Mouse (Mus musculus) gastrocnemius, postnatal 10 days (tissue): ENCODE results near the gene Ccnt2. TPM values are rescaled to one million over a fixed set of nuclear protein-coding genes. Genes with fewer than 3 reads are reported as not detected.

Experiments
- DNase-seq: peaks from one replicate; pipeline ENCODE4 v3.0.0; 2021; ENCODE audit warnings: mixed read lengths
- total RNA-seq, 2 experiments: library from RNA; stranded (reverse); gene quantifications; 2 replicates each; pipeline ENCODE4 v1.2.3; 2021

The Ccnt2 gene
- total RNA-seq, 2 experiments from 2014 or later, result 19.9 to 34.7 TPM

GRCm38 (mm10) chr1:127793459-127793858 is 19.5 kb downstream of the Ccnt2 start:
- no peak for DNase-seq

DNA sequence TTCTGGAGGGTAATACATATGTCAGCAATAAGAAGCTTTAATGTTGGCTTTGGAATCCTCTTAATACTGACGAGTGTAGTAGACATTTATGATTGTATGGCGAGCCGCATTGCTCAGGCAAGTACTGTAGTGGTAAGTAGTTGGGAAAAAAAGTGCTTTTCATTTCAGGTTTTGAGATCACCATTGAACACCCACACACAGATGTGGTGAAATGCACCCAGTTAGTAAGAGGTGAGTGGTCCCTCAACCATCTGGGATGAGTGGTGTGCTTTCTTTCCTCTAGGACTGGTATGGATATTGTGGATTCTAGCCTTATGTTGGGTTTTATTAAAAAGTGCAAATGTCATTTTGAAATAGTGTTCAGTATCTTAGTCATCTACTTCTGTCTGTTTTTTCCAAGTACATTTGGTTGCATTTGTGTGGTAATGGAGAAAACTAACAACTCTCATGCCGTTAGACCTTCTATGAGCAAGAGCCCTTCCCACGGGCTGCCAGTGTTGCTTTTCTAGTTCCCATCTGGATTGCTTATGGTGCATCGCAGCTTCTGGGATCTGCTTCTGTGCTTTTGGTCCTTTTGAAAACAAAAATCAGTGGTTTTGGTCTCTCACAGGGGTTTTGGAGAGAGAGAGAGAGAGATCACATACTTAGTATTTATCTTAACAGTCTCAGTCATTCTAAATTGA is 21.3 kb downstream of the Ccnt2 start:
- DNase-seq, result no peak

- no peak for DNase-seq
These were observed 22.4 kb downstream of the Ccnt2 start for GRCm38 (mm10) chr1:127796341-127796740.

DNA sequence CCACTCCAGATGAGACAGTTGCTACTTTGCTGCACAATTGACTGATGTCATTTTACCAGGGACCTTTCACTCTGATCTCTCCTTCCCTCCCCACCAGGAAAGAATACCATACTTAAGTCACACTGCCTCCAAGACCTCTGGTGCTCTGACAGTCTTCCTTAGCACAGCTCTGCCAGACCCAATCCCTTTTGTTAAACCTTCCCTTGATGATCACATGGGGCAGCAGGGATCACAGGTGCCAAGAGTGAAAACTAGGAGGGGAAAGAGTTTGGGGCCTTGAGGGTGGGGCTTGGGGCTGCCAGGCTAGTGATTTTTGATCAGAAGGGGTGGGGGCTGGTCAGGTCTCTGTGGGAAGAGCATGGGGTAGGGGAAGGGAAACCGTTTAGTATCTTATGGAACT is 22.8 kb downstream of the Ccnt2 start:
- no peak for DNase-seq

- no peak for DNase-seq
These were observed 29.0 kb downstream of the Ccnt2 start for GRCm38 (mm10) chr1:127802916-127803315.

GRCm38 (mm10) chr1:127808671-127809070 is 34.7 kb downstream of the Ccnt2 start:
- DNase-seq, result no peak

DNA sequence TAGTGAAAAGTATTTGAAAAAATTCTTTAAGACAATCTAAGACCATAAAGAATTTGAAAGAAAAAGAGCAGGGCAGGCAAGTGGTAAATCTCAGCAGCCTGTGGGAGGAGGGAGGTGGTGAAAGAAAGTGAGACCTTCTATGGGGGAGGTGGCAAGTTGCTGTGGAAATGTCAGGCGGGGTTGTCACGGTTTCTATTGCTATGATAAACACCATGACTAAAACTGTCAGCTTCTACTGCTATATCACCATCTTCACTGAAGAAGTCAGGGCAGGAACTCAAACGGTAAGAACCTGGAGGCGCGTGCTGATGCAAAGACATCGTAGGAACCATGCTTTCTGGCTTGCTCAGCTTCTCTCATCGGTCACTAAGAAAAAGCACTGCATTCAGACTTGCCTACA is 39.0 kb downstream of the Ccnt2 start:
- DNase-seq, result no peak

GRCm38 (mm10) chr1:127816381-127816780 is 42.4 kb downstream of the Ccnt2 start:
- no peak for DNase-seq

GRCm38 (mm10) chr1:127827325-127827724 is 53.4 kb downstream of the Ccnt2 start:
- no peak for DNase-seq

DNA sequence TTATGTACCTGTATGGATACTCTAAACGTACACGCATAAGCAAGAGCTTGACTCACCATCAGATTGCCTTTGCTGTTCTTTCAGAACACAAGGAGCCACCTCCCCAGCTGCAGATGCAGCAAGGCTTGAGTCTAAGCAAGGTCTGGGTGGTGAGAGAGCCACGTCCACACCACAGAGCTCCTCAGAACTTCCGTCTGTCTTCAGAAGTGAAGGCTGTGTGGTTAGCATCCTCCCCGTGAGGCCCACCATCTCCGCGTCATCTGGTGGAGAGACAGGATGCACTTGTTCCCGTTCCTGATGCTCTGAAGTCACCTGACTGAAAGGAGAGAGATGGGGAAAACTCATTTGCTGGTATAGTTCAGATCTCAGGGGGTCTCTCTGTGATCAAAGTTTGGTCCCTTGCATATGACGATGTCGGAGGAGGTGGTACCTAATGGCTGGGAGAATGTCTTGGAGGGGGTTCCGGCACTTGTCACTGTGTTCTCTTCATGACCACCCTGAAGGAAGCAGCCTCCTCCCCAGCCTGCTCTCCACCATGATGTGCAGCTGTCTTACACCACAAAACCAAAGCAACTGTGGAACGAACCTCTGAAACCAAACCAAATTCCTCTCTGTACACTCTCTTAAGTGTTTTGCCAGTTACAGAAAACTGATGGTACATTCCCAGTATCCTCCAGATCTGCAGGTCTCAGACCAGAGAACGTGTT is 56.4 kb downstream of the Ccnt2 start:
- no peak for DNase-seq

GRCm38 (mm10) chr1:127833714-127834113 is 59.8 kb downstream of the Ccnt2 start:
- DNase-seq, result no peak

GRCm38 (mm10) chr1:127834202-127834601 is 60.2 kb downstream of the Ccnt2 start:
- no peak for DNase-seq

DNA sequence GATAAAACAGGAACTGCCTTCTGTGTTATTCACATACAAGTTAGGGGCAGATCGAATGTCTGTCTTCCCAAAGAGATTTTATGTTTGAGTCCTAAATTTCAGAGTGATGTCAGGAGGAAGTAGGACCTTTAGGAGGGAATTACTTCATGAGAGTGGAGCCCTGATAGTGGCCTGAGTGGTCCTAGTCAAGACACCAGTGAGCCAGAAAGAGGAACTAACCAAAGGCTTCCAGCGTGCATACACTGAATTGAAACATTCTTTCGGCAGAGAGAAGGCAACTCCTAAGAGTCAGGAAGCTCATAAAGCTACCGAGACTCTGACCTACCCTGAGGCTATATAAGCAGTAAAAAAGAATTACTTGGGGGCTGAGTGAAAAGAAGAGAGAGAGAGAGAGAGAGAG is 62.7 kb downstream of the Ccnt2 start:
- no peak for DNase-seq

DNA sequence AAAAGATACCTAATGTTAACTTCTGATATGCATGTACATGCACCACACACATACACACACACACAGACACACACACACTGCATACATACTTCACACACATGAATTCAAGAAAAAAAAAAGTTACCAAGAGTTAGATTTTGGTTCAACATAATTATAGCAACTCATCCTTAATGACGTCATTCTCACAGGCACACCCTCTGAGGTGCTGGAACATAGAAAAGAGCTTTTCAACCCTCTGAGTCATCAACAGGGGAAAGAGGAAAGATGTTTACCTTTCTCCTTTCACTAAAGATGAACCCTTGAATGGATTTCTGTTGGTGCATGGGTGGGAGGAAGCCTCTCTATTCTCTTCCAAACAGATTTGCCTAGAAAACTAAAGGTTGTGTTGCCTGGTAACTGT is 64.6 kb downstream of the Ccnt2 start:
- DNase-seq, result no peak

- DNase-seq, result no peak
These were observed 71.5 kb downstream of the Ccnt2 start for GRCm38 (mm10) chr1:127845472-127845871.

GRCm38 (mm10) chr1:127850075-127850610 is 76.2 kb downstream of the Ccnt2 start:
- no peak for DNase-seq

DNA sequence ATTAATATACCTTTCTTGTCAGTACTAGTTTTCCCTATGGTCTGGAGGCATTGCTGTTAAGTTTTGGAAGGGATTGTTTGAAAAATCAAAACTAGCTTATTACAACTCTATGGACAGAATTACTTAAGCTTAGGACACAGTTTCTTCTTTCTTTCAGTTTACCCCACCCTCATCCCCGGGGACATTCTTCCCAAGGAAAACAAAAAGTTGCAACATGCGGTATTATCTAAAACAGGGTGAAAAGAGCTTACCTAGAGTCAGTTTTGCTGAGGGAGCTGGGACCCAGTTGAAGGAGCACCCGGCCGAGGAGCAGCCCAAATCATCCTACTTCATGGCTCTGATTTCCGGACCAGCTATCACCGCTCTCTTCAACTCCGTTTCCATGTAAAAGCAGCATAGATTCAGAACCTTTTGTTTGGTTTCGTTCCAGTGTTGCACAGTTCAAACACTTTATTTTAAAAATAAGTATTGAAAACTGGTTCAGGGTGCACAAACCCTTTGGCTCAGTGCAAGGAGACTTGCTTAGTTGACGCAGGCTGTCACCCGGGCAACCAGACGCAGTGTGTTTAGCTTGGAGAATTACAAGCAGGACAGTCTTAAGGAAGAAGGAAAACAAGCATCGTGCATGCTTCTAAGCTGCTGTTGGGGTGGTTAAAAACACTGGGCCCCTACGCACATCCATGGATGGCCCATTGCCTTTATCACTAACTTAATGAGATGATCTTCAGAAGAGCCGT is 80.7 kb downstream of the Ccnt2 start, which contains the start of gene Map3k19:
Gene Map3k19, minus strand, starts transcription at position 546 of the 737 bp plus-strand sequence.
- no peak for DNase-seq

Other genes with a start within 250 kb of the Ccnt2 start
- under 1 TPM in 1 of 2 experiments, not detected in 1; 0.47 TPM for gene Tmem163, start 94.6 kb upstream of the Ccnt2 start, total RNA-seq
- not detected for gene Acmsd, start 44.8 kb upstream of the Ccnt2 start, total RNA-seq
- under 1 TPM in 1 of 2 experiments, not detected in 1; 0.14 TPM for gene Map3k19, start 80.9 kb downstream of the Ccnt2 start, total RNA-seq
- 10 to 100 TPM; 24.1 to 26.5 TPM for gene Rab3gap1, start 94.6 kb downstream of the Ccnt2 start, total RNA-seq